Mouse (Mus musculus) neural tube, embryonic 10.5 days (tissue): ENCODE data around the gene Ntn5.
"Not testable (repeated sequence)": the region's sequence is repeated elsewhere in the genome, so short reads cannot be mapped to it uniquely, and the experiment has no call there.

Experiments used
- DNase-seq: peaks from one replicate; pipeline ENCODE4 v3.0.0-alpha.2; 2017; ENCODE audit warnings: low spot score; ENCODE audit errors: extremely low spot score

The Ntn5 gene

DNA sequence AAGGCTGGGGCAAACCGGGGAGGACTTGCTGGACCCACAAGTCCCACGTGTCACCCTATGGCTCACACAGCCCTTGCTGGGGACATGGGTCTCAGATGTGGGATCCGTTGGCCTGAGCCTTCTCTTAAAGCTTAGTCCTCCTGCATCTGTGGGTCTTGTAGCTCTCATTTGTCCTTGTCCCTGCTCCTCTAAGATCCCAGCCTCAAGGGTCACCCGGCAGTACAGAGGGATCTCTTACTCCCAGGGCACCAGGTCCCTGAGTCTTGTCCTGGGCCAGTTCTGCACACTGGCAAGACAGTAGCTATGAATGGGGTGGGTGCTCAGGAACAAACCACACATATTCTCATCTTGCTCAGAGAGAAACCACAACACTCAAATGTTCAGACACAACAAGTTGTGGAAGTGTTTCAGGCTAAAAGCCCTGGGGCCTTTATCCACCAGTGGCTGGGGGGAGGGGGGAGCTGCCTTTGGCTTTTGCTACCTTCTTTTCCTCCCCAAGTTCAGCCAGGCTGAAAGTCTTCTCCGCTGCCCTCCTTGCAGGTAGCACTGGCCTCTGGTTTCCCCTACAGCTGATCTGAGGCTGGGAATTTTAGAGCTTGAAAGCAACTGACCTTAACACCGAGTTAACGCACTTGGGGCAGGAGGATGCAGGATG is at the start of gene Ntn5:
TSS of gene Ntn5 (plus strand) at position 627 of the 655 bp plus-strand sequence.
- DNase-seq: no peak

DNA sequence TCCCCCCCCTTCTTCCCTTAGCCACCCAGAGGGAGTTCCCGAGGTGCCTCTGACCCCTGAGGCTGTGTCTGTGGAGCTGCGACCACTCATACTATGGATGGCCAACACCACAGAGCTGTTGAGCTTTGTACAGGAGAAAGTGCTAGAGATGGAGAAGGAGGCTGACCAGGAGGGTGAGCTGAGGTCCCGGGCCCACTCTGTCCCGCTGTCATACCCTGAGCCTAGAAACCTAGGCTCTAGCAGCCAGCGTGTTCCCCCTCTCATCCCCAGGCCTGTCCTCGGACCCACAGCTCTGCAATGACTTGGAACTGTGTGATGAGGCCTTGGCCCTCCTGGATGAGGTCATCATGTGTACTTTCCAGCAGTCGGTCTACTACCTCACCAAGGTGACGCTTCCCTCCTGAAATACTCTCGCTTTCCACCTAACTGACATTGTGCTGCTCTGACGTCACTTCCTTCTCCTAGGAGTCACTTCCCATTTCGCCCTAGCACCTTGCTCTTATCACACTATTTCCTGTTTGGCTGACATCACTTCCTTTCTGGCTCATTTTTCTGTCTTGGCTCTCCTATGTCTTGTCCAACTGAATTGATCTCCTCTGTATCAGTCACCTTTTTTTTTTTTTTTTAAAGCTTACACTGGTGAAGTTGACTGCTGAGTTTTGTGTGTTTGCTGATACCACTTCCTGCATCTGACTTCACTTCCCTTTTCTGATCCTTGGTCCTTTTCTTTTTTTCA is 48.7 kb upstream of the Ntn5 start:
- DNase-seq: no peak

DNA sequence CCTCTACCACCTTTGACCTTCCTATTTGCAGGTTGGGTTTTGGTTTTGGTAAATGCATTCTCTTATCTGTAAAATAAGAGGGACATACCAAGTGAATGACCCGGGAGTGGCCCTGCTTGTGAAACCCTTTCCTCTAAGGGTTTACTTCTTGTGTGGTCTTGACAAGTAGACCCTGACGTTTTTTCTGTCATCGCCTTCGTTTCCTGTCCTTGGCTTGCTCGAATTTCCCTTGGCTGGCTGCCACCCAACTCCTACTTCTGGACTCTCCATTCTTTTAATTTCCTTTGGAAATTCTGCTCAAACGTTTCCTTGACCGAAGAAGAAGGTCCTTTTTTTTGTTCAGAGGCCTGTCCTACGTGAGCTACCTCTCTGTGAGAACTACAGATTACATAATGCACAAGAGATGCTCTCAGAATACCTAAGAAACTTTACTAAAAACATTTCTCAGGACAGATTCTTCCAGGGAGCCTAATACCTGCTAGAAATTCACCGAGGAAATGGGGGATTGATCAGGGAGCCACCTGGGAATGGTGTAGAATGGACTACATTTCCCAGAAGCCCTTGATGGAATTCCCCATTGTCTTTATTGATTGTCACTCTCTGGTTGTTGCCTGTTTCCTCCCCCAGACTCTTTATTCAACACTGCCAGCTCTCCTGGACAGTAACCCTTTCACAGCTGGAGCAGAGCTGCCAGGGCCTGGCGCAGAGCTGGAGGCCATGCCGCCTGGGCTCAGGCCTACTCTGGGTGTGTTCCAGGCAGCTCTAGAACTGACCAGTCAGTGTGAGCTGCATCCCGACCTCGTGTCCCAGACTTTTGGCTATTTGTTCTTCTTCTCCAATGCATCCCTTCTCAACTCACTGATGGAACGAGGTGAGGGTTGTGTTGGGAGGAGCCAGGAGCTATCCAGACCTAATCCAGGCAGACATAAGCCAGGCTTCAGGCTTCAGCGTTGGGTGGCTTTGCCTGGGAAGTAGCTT is 47.8 kb upstream of the Ntn5 start:
- no peak for DNase-seq

DNA sequence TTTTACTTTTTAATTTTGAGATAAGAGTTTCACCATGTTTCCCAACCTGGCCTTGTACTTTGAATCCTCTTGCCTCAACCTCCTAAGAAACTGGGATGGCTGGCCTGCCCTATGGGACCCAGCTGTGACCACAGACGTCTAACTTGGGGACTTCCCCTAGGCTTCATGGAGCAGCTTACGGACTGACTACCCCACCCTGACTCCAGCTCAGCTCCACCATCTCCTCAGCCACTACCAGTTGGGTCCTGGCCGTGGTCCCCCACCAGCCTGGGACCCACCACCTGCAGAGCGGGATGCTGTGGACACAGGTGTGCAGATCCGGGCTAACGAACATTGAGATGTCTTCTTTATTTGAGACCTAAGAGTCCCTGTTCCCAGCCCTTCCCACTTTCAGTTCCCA is 46.1 kb upstream of the Ntn5 start:
- no peak for DNase-seq

DNA sequence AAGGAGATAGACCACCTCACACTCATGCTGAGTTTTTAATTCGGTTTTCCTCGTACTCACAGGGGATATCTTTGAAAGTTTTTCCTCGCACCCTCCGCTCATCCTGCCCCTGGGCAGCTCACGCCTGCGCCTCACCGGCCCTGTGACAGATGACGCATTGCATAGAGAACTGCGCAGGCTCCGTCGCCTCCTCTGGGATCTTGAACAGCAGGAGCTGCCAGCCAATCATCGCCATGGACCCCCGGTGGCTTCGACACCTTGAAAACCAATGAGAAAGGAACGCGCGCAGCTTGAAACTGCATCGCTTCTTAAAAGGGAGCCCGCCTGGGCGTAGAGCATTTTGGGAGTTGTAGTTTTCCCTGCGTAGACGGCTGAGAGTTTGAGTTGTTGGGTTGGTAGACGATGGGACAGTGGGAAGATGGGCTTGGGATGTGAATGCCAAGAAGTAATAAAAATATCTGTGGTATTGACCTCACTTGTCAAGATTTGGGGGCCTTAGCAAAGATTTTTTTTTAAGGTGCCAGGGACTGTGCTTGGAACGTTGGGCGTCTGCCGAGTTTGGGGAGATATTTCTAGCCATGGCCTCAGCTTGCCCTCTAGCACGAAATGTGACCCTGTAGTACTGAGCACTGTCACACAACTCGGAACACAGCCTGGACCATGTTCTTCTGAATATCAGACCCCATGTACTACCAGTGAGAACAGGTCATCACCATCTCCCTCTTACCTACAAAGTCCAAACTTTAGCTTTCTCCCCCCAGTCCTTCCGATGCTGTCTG is 45.0 kb upstream of the Ntn5 start:
- peak; percentile 90 for DNase-seq

DNA sequence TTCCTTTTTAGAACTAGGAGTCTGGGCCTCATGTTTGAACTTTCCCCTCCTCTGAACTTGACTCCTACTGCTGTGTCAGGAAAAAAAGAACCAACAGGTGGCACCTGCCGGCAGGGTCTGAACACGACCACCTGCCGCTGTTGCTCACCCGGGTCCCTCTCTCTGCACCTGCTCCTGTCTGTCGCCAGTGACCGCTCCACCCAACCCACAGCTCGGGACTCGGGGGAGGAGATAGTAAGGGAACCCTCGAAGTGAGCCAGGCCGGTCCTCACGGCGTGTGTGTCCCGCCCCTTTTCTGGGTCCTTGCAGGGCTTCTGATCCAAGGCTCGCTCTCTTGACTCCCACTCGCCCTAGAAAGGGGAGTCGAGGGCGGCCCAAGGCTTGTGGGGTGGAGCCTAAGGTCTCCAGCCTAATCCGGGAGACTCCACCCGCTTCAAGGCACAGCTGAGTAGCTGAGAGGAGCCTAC is 44.2 kb upstream of the Ntn5 start, which contains the start of gene Mamstr:
TSS of gene Mamstr (plus strand) at position 417 of the 467 bp plus-strand sequence.
- no peak for DNase-seq

DNA sequence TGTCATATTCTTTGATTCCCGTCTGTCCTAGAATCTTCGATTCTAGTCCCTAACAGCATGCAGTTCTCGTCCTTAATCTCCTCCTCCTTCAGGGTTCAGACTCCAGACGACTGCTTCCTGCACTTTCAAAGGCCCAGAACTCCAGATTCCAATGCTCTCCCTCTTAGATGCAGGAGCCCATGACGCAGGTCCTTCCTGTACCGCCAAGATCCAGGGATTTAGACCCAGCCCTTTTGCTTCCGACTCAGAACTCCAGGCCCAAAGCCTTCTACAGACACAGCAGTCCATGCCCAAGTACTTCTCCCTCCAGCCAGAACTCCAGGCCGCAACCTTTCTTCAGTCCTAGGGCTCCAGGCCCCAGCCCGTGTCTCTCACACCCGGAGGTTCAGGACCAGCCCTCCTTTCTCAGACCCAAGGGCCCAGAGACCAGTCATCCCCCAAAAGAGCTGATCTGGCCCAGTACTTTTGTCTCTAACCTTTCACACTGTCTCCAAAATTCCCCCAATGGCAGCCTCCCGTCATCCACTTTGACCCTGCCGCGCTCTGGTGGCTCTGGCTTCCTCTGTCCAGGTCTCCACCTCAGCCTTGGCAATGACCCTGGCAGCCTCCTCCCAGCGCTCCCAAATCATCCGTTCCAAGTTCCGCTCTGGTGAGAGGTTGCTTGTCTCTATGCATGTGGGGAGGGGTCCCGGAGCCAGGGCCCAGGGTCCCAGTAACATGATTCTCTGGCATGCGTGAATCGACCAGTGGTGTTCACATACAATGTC is 43.4 kb upstream of the Ntn5 start:
- no peak for DNase-seq

DNA sequence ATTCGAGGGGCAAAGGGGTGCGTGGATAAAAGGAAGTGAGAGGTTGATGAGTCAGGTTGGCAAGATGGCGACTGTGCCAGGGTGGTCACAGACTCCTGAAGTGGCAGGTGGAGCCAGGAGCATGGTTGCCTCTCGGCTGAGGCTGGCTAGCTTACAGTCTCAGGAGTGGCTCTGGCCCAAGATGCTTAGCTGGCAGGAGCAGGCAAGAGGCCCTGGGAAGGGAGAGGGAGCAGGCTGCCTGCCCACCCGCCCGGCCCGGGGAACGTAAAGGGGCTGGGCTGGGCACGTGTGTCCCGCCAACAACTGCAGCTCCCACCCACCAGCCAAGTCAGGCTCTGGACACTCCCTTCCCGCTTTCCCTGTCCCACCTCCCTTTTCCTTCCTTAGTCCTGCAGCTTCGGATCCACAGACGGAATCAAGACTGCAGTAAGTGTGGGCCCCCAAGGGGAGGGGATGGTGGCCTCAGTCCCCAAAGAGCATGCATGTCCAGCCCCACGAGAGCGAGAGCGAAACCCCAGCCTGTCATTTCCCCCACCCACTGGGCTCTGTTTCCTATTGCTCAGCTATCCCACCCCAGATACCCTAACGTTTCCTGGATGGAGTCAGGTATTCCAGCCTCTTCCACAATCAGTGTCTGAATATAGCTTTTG is 42.3 kb upstream of the Ntn5 start:
- no peak for DNase-seq

DNA sequence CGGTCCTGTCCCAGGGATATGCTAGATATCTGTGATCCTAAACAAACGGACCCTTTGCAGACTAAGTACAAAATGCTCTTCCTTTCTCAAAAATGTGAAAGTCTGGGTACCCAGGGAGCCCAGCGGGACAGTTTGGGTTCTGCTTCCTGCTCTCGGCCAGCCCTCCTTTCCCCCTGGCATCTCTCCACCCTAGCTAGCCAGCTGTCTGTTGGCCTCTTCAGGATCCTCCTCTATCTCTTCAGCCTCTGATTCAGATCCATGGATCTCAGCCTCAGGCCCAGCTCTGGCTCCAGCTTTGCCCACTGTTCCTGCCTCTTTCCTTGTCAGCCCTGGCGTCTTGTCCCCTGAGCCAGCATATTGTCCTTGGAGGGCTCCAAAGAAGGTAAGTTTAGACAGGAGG is 41.7 kb upstream of the Ntn5 start:
- DNase-seq: no peak

DNA sequence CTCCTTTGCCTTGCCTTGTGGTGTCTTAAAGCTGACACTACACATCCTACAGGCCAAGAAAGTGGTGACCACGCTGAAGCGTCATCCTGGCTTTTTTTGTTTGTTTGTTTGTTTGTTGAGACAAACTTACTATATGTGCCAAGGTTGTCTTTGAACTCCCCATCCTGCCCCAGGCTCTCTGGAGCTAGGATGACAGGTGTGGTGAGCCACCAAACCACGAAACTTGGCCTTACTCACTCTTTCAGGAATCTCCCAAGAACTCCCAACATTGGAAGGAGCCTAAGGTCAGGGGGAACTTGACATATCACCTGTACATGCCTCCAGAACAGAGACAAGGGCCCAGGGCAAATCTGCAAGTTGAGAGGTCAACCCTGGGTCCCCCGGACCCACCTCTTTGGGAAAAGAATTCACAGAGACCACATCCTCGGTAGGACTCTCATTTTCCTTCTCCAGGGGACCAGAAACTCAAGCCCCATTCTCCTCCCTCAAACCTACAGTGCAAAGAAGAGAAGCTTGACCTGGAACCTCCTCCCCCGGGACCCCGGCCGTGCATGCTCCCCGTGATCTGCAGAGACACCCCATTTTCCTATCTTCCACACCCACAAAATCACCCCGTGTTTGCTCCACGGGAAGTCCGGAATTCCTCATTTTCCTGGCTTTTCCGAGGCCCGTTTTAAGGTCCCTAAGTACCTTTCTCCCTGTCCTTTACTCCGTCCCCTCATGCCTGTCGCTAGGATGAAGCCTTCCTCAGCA is 41.1 kb upstream of the Ntn5 start:
- DNase-seq: no peak

DNA sequence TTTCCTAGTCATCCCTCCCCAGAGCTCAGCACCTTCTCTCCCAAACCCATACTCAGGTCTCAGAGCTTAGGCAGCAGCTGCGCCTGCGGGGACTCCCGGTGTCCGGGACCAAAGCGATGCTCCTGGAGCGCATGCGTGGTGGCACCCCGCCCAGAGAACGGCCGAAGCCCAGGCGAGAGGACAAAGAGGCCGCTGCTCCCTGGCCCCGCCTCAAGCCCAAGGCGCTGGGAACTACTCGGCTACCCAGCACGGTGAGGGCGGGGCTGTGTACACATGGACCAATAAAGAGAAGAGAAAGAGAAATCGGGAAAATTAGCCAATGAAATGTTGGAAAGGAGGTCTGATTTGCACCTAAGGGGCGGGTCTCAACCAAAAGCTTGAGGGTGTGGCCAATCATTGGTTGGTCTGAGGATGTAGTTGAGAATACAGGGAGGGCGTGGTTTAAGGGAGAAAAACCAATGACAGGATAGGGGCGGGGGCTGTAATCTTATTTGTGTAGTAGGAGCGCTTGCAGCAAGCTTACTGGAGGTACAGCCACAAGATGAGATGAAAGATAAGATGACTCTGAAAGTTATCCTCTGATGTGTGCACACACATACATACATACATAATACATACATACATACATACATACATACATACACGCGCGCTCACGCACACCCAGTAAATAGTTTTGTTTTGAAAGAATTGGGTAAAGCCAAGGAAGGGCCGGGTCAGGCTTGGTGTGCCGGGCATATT is 40.2 kb upstream of the Ntn5 start:
- DNase-seq: peak; percentile 96

DNA sequence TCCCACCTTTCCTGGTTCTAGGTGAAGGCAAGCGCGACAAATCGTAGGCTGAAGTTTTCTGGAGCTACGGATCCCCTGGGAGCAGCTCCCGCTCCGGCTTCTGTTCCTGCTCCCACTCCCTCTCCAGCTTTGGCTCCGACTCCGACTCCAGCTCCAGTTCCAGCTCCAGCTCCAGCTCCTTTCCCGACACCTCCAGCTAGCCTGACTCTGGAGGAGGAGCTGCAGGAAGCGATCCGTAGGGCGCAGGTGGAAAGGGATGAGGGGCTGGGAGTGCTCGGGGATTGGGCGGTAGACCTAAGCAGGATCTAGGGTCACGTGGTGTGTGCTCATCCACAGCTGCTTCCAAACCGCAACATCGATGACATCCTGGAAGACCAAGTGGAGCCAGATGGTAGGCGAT is 39.6 kb upstream of the Ntn5 start:
- DNase-seq: peak; percentile 59

DNA sequence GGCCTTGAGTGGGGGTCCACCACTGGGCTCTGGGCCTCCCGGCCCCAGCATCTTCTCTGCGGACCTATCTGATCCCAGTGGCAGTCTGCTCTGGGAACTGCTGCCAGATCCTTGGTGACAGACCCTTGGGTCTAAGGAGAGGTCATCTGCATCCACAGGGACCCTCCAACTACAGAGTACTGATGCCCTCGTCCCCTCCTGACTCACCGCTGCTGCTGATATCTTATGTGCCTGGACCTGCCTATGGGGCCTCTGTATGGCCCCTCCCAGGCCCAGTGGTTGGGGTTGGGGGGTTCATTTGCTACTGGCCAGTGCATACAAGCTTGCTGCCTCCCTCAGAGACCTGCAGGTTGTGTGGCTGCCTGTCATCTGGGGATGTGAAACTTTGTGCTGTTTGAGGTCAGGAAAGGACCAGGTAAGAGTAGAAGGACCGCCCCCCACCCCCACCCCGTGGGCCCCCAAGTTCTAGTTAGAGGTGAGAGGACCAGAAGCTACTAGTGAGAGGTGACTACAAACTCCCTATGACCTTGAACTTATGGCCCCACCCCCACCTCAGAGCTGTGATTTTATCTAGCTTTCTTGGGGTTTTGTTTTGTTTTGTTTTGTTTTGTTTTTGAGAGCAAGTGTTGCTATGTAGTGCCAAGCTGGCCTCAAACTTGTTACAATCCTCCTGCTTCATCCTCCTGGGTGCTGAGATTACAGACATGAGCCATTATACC is 38.8 kb upstream of the Ntn5 start:
- no peak for DNase-seq

DNA sequence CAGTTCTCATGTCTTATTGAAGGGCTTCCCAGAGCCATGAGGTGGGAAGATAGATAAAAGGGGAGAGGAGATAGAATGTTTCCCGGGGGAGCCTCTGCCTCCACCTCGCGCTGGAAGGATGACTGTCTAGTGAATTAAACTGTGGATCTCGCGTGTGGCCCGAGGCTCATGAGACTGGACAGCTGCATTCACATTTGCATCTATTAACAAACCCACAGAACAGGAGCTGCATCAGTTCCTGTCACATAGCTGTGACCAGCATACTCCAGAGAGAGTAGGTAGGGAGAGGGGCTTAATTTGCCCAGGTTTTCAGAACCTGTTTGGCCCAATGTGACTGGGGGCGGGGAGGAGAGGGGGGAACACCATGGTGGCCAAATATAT is 38.2 kb upstream of the Ntn5 start:
- DNase-seq: no peak

DNA sequence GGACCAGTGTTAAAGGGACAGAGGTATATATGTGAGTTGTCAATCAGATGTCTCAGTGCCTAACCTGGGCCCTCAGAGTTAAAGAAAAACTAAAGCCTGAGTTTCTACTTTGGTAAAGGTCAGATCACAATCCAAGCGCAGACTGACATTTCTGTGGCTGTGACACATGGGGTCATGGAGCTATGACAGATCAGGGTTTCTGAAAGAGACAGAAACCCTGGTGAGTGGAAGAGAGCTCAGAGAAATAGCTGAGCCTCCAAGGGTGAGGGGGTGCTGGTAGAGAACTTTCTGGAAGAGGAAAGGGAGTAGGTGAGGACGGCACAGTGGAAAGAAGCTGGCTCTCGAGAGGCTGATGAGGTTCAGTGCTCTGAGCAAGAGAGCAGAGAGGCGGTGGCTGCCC is 37.2 kb upstream of the Ntn5 start:
- DNase-seq: no peak

DNA sequence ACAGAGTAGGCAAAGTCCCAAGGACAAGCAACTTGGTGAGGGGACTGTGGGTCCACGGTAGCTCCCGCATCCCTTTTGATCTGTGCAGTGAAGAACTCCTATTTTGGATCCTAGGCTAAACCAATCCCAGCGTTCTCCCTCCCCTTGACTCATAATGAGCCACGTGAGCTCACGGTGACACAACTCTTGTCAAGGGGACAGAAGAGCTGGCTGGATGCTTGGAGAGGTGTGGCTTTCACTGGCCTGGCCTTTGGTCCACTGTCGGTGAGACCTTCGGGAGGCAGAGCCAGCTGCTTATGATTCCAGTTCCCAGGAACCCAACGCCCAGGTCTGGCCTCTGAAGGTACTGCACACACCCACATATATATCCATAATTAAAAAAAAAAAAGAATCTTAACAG is 34.5 kb upstream of the Ntn5 start:
- no peak for DNase-seq

DNA sequence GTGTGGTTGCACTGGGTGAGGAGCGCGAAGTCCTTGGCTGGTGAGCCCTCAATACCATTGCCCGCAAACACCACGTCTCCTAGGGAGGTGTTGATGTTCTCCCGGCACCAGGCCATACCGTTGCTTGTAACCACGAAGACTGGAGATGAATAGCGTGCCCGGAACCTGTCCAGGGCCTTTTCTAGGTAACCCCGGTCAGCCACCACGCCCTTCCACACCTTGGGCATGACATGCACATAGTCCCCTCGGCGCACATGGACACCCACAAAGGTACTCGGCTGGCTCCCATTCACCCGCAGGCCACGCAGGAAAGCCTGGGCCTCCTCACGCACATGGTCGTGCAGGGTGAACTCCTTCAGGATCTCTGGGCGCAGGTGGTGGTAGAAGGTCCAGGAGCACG is 33.3 kb upstream of the Ntn5 start:
- DNase-seq: not testable (repeated sequence)
